Mouse (Mus musculus): ENCODE measurements around the gene Cnpy3.

- no peak for TF ChIP-seq CTCF (IDR thresholded peaks at IDR 0.05; ENCODE audit: borderline replicate concordance, control insufficient read depth, extremely low read depth, insufficient read depth, low read length, poor library complexity)
- no peak for TF ChIP-seq POLR2A (IDR thresholded peaks at IDR 0.05; ENCODE audit: control insufficient read depth, extremely low read depth, insufficient read depth, low read length, poor library complexity)
These were observed 61.3 kb downstream of the Cnpy3 start for GRCm38 (mm10) chr17:46690665-46691064.

All from thymus, adult 2 months (tissue).